ENCODE assay signal across 12 mouse cellular contexts in the genomic region with DNA sequence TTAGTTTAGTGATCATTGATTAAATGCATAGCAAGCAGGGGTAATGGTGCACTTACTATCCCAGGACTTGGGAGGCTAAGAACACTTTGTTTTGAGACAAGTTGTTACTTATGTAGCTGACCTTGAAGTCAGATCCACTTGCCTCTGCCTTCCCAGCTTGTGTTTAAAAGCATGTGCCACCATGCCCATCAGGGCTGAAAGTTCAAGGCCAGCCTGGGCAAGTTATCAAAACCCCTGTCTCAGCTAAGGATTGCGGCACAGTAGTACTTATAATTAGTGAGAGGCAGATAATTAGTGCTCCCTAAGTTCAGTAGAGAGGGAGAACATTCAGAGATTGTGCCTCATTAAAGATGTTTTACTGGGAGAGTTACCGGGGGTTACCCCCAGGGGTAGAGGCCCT. TPM values are rescaled to one million over a fixed set of nuclear protein-coding genes. Genes with fewer than 3 reads are reported as not detected.
A peak's percentile ranks its signal among the peaks of the same experiment; 100 is the strongest.
DNase-seq lines count a peak whose midpoint lies in the region; ATAC-seq and TF ChIP-seq lines count a peak whose summit lies in the region.
"Had no signal": no experiment of that assay in that cellular context is flagged by ENCODE, and none has a peak within 500 bp of the region (broad histone marks: within the 10 kb centered on the region; RNA-seq: fewer than 3 reads in every experiment).

No protein-coding gene starts in this region.

- in situ Hi-C loops in ES-E14 (cut with MboI; ENCODE audit: low sequenced_read_pairs in 2 of 2, unreplicated experiment in 2 of 2), result no loop called here

- WGBS in kidney, embryonic 16.5 days, result 89% methylated on average over 2 of the region's 2 CpGs
- 98% methylated on average over 2 of the region's 2 CpGs for WGBS in embryonic facial prominence, embryonic 14.5 days
- WGBS in limb, embryonic 10.5 days, result 93% methylated on average over 2 of the region's 2 CpGs

- peaks cover 31% of the 10 kb centered on the region for H3K4me1 ChIP-seq in kidney, embryonic 16.5 days (ENCODE audit: insufficient read depth, low read length)
- H3K4me1 ChIP-seq in ES-E14 (ENCODE audit: control insufficient read depth in 2 of 2, insufficient read depth in 2 of 2, low read length in 2 of 2, poor library complexity in 1 of 2), result peaks cover 0 to 11% of the 10 kb centered on the region in 2 experiments; a peak in 2 of 4 replicates
- H3K4me1 ChIP-seq in embryonic facial prominence, embryonic 14.5 days (ENCODE audit: control insufficient read depth, insufficient read depth, low read length), result peaks cover 21% of the 10 kb centered on the region
- H3K4me1 ChIP-seq in limb, embryonic 10.5 days, result peaks cover 29% of the 10 kb centered on the region

- H3K36me3 ChIP-seq in kidney, embryonic 16.5 days (ENCODE audit: insufficient read depth, low read length), result peaks cover 46% of the 10 kb centered on the region
- H3K36me3 ChIP-seq in ES-E14 (ENCODE audit: control insufficient read depth, insufficient read depth, low read length, poor library complexity, severe bottlenecking), result peaks cover 43% of the 10 kb centered on the region
- peaks cover 55% of the 10 kb centered on the region for H3K36me3 ChIP-seq in embryonic facial prominence, embryonic 14.5 days (ENCODE audit: control insufficient read depth, insufficient read depth, low read length)
- H3K36me3 ChIP-seq in limb, embryonic 10.5 days, result peaks cover 75% of the 10 kb centered on the region

- no peak overlapping the region for H3K27ac ChIP-seq in kidney, embryonic 16.5 days (ENCODE audit: low read length)
- no peak overlapping the region for H3K27ac ChIP-seq in ES-E14 (ENCODE audit: insufficient read depth, low read depth, low read length, poor library complexity, severe bottlenecking)
- no peak overlapping the region for H3K27ac ChIP-seq in embryonic facial prominence, embryonic 14.5 days (replicated peaks; ENCODE audit: low read depth, low read length)
- H3K27ac ChIP-seq in limb, embryonic 10.5 days, result no peak overlapping the region
- H3K27ac ChIP-seq: macrophage had no signal

- H3K9me3 ChIP-seq in kidney, embryonic 16.5 days (ENCODE audit: low read length), result no peaks in the 10 kb centered on the region
- H3K9me3 ChIP-seq in ES-E14 (ENCODE audit: control insufficient read depth, insufficient read depth, low read depth, low read length), result 0 out of 2 replicates have a peak, but pooled peaks cover 2% of the 10 kb centered on the region
- no peaks in the 10 kb centered on the region for H3K9me3 ChIP-seq in embryonic facial prominence, embryonic 14.5 days (ENCODE audit: control insufficient read depth, low read length)
- H3K9me3 ChIP-seq in limb, embryonic 10.5 days (replicated peaks), result peaks cover 6% of the 10 kb centered on the region; the same call in 1 of the 2 replicates
- H3K9me3 ChIP-seq: G1E had no signal

- no peaks in the 10 kb centered on the region for H3K27me3 ChIP-seq in kidney, embryonic 16.5 days (ENCODE audit: insufficient read depth, low read length)
- no peaks in the 10 kb centered on the region for H3K27me3 ChIP-seq in embryonic facial prominence, embryonic 14.5 days (replicated peaks; ENCODE audit: control insufficient read depth, insufficient read depth, low read length)
- no peaks in the 10 kb centered on the region for H3K27me3 ChIP-seq in limb, embryonic 10.5 days (ENCODE audit: low read depth, poor library complexity, severe bottlenecking)

- no peak overlapping the region for H3K9ac ChIP-seq in kidney, embryonic 16.5 days (replicated peaks; ENCODE audit: low read length)
- no peak overlapping the region for H3K9ac ChIP-seq in ES-E14 (ENCODE audit: insufficient read depth, low read depth, low read length, poor library complexity, severe bottlenecking)
- H3K9ac ChIP-seq in embryonic facial prominence, embryonic 14.5 days (ENCODE audit: low read depth, low read length), result no peak overlapping the region; the same call in 1 of the 2 replicates

- ATAC-seq in kidney, embryonic 16.5 days (ENCODE audit: low FRiP score, low TSS enrichment), result no peak
- no peak for ATAC-seq in embryonic facial prominence, embryonic 14.5 days (ENCODE audit: low read depth)
- ATAC-seq in activated CD4-positive, CD25-positive, alpha-beta regulatory T cell, adult 4 months, result no peak
- ATAC-seq: inflammation-experienced regulatory T-cells, adult 6 months had no signal

- DNase-seq in kidney, adult 8-10 months, result no peak
- no peak for DNase-seq in ES-E14 (ENCODE audit: low read depth, low spot score)
- no peak for DNase-seq in embryonic facial prominence, embryonic 14.5 days (ENCODE audit: low spot score)
- DNase-seq in limb, embryonic 10.5 days (ENCODE audit: low spot score), result no peak
- DNase-seq in right cerebral cortex, adult 18-20 months, result no peak
- no peak for DNase-seq in urinary bladder, postnatal 14 days (ENCODE audit: low spot score)
- DNase-seq: cerebellum, postnatal 25 days had no signal

- H3K4me3 ChIP-seq in kidney, embryonic 16.5 days (ENCODE audit: low read length), result no peak overlapping the region
- H3K4me3 ChIP-seq in ES-E14 (ENCODE audit: insufficient read depth in 1 of 2, low read depth in 1 of 2, low read length in 2 of 2, poor library complexity in 1 of 2, severe bottlenecking in 1 of 2), result peak overlapping the region; percentile 81 to 83; a peak in 2 of 4 replicates
- no peak overlapping the region; the same call in 1 of the 2 replicates for H3K4me3 ChIP-seq in embryonic facial prominence, embryonic 14.5 days (ENCODE audit: low read depth, low read length)
- peak overlapping the region; percentile 97 for H3K4me3 ChIP-seq in limb, embryonic 10.5 days

- peak overlapping the region; percentile 77; the same call in 1 of the 2 replicates for H3K4me2 ChIP-seq in kidney, embryonic 16.5 days (replicated peaks; ENCODE audit: low read depth, low read length)
- H3K4me2 ChIP-seq in embryonic facial prominence, embryonic 14.5 days (ENCODE audit: low read depth, low read length), result peak overlapping the region; percentile 77; the same call in 1 of the 2 replicates

TF ChIP-seq in ES-E14, 5 proteins besides CTCF, POLR2A, EP300 and RAD21:
- no peak for TF ChIP-seq HCFC1 (IDR thresholded peaks at IDR 0.05; ENCODE audit: borderline replicate concordance, insufficient read depth, low read length)
- TF ChIP-seq ZNF384 (IDR thresholded peaks at IDR 0.05; ENCODE audit: low read depth, low read length), result no peak
- TF ChIP-seq ZC3H11A (IDR thresholded peaks at IDR 0.05; ENCODE audit: borderline replicate concordance, low read depth, low read length), result no peak
- no peak for TF ChIP-seq MAFK (IDR thresholded peaks at IDR 0.05; ENCODE audit: insufficient read depth, low read depth, low read length)
- TF ChIP-seq CHD2 (IDR thresholded peaks at IDR 0.05; ENCODE audit: low read depth, low read length), result no peak

RNA-seq across cellular contexts. Expression of a gene that starts 1.8 kb away (rescaled TPM):
- 18.6 and 26.6 TPM in 2 replicates for polyA plus RNA-seq in kidney, embryonic 16.5 days (2015; fragmentation: Nextera tagmentation; extraction: Ambion mirVana)
- total RNA-seq in ES-E14 (2012; rRNA removed), result 85.8 and 128 TPM in 2 replicates
- 12.5 and 15.9 TPM in 2 replicates for polyA plus RNA-seq in embryonic facial prominence, embryonic 14.5 days (2014; fragmentation: Nextera tagmentation; extraction: Ambion mirVana)
- polyA plus RNA-seq in limb, embryonic 10.5 days (2016; fragmentation: Nextera tagmentation; extraction: Ambion mirVana), result 27.0 and 29.9 TPM in 2 replicates
- 100 to 1,000 TPM; 811 to 836 TPM for polyA plus RNA-seq in activated CD4-positive, CD25-positive, alpha-beta regulatory T cell, adult 4 months (2017; shearing (Covaris generic))

RNA-seq across cellular contexts. Expression of a gene that starts 1.9 kb away (rescaled TPM):
- polyA plus RNA-seq in kidney, embryonic 16.5 days (2015; fragmentation: Nextera tagmentation; extraction: Ambion mirVana), result 45.2 and 46.0 TPM in 2 replicates
- 55.2 and 64.7 TPM in 2 replicates for total RNA-seq in ES-E14 (2012; rRNA removed)
- 14.0 and 17.2 TPM in 2 replicates for polyA plus RNA-seq in embryonic facial prominence, embryonic 14.5 days (2014; fragmentation: Nextera tagmentation; extraction: Ambion mirVana)
- 74.2 and 74.9 TPM in 2 replicates for polyA plus RNA-seq in limb, embryonic 10.5 days (2016; fragmentation: Nextera tagmentation; extraction: Ambion mirVana)
- 1 to 10 TPM; 4.1 to 8.0 TPM for polyA plus RNA-seq in activated CD4-positive, CD25-positive, alpha-beta regulatory T cell, adult 4 months (2017; shearing (Covaris generic))

RNA-seq across cellular contexts. Expression of a gene that starts 9.3 kb away (rescaled TPM):
- 60.5 and 64.3 TPM in 2 replicates for polyA plus RNA-seq in kidney, embryonic 16.5 days (2015; fragmentation: Nextera tagmentation; extraction: Ambion mirVana)
- total RNA-seq in ES-E14 (2012; rRNA removed), result 18.7 and 21.6 TPM in 2 replicates
- polyA plus RNA-seq in embryonic facial prominence, embryonic 14.5 days (2014; fragmentation: Nextera tagmentation; extraction: Ambion mirVana), result 53.4 and 54.0 TPM in 2 replicates
- 70.6 and 73.6 TPM in 2 replicates for polyA plus RNA-seq in limb, embryonic 10.5 days (2016; fragmentation: Nextera tagmentation; extraction: Ambion mirVana)
- polyA plus RNA-seq in activated CD4-positive, CD25-positive, alpha-beta regulatory T cell, adult 4 months (2017; shearing (Covaris generic)), result 1 to 10 TPM in 1 of 2 experiments, under 1 TPM in 1; 0.29 to 1.1 TPM

RNA-seq across cellular contexts. Expression of a gene that starts 25.7 kb away (rescaled TPM):
- 196 and 200 TPM in 2 replicates for polyA plus RNA-seq in kidney, embryonic 16.5 days (2015; fragmentation: Nextera tagmentation; extraction: Ambion mirVana)
- 391 and 461 TPM in 2 replicates for total RNA-seq in ES-E14 (2012; rRNA removed)
- 154 and 157 TPM in 2 replicates for polyA plus RNA-seq in embryonic facial prominence, embryonic 14.5 days (2014; fragmentation: Nextera tagmentation; extraction: Ambion mirVana)
- polyA plus RNA-seq in limb, embryonic 10.5 days (2016; fragmentation: Nextera tagmentation; extraction: Ambion mirVana), result 340 and 453 TPM in 2 replicates
- polyA plus RNA-seq in activated CD4-positive, CD25-positive, alpha-beta regulatory T cell, adult 4 months (2017; shearing (Covaris generic)), result 10 to 100 TPM; 48.1 to 69.5 TPM

RNA-seq across cellular contexts. Expression of a gene that starts 26.1 kb away (rescaled TPM):
- polyA plus RNA-seq in kidney, embryonic 16.5 days (2015; fragmentation: Nextera tagmentation; extraction: Ambion mirVana), result 26.7 and 28.8 TPM in 2 replicates
- total RNA-seq in ES-E14 (2012; rRNA removed), result 322 and 498 TPM in 2 replicates
- 1,018 and 1,489 TPM in 2 replicates for polyA plus RNA-seq in embryonic facial prominence, embryonic 14.5 days (2014; fragmentation: Nextera tagmentation; extraction: Ambion mirVana)
- polyA plus RNA-seq in limb, embryonic 10.5 days (2016; fragmentation: Nextera tagmentation; extraction: Ambion mirVana), result 8.8 and 13.1 TPM in 2 replicates
- polyA plus RNA-seq in activated CD4-positive, CD25-positive, alpha-beta regulatory T cell, adult 4 months (2017; shearing (Covaris generic)), result 10 to 100 TPM; 26.7 to 30.7 TPM

Comparison
In these comparisons a context has a peak if more than half of its experiments do, and no peak if none do; other contexts are left out.
1. H3K4me3 ChIP-seq: peak in ES-E14 (2 of 2) and limb, embryonic 10.5 days (single experiment); none in kidney, embryonic 16.5 days (single experiment) and embryonic facial prominence, embryonic 14.5 days (single experiment).
2. RNA of a gene that starts 1.8 kb away (polyA plus RNA-seq): 811 to 836 TPM in activated CD4-positive, CD25-positive, alpha-beta regulatory T cell, adult 4 months; 27.0 to 29.9 TPM in limb, embryonic 10.5 days, 18.6 to 26.6 TPM in kidney, embryonic 16.5 days and 12.5 to 15.9 TPM in embryonic facial prominence, embryonic 14.5 days; every median in the first group is over 10 times any median in the second.
3. RNA of a gene that starts 9.3 kb away (polyA plus RNA-seq): 70.6 to 73.6 TPM in limb, embryonic 10.5 days, 60.5 to 64.3 TPM in kidney, embryonic 16.5 days and 53.4 to 54.0 TPM in embryonic facial prominence, embryonic 14.5 days; 0.29 to 1.1 TPM in activated CD4-positive, CD25-positive, alpha-beta regulatory T cell, adult 4 months; every median in the first group is over 10 times any median in the second.